Mouse (Mus musculus) lung, adult 2 months (tissue): Measurements from ENCODE around the gene St7.

Experiments used
- CTCF ChIP-seq: fragments of 200-500 bp; IDR thresholded peaks from 2 replicates; pipeline ENCODE4 v1.5.1; 2011; ENCODE audit warnings: mild to moderate bottlenecking, low read length, control low read depth; ENCODE audit not compliant: insufficient read depth
- POLR2A ChIP-seq: fragments of 200-500 bp; IDR thresholded peaks from 2 replicates; pipeline ENCODE4 v1.6.1; 2011; ENCODE audit warnings: low read depth, mild to moderate bottlenecking, control low read depth, low read length, borderline replicate concordance; ENCODE audit errors: extremely low read depth

GRCm38 (mm10) chr6:17763963-17764659 is 71.4 kb downstream of the St7 start:
- TF ChIP-seq CTCF, result no peak
- TF ChIP-seq POLR2A, result no peak
